Mouse (Mus musculus) T-cell, adult 2 months (primary cell): Measurements from ENCODE around the gene Rrp12.

Experiments
- DNase-seq: peaks from one replicate; pipeline ENCODE4 v3.0.0; 2022; ENCODE audit warnings: low spot score

Rrp12 gene

DNA sequence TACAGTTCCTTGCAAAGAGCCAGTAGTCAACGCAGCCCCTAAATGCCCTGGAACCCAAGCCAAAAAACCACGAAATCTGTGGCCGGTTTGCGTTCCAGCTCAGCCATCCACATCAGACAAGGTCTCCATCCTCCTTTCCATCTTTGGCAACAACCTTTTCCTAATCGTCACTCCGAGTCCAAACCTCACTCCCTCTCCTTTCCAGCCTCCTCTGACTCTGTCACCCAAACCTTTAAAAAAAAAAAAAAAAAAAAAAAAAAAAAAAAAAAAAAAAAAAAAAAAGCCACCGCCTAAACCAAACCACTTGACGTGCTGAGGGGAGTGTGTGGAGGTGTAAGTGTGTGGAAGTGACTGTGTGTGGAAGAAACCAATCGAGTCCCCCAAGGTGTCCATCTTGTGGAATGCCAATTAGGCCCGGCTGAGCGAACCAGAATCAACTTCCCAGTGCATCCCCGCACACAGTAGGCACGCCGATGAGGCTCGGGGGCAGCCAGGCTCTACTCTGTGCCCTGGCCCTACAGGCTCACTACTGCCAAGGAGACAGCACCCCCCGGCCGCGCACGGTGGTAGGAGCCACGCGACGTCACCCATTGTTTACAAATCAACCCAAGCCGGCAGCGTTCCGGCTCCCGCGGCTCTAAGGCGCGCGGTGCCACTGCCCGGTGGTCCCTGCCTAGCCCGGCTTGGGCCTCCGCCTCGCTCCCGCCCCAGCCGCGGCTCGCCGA lies 66.4 kb downstream of the Rrp12 start, which contains the start of gene Frat1:
TSS of gene Frat1 (plus strand) at position 590 of the 725 bp plus-strand sequence.
- peak; percentile 88 for DNase-seq

DNA sequence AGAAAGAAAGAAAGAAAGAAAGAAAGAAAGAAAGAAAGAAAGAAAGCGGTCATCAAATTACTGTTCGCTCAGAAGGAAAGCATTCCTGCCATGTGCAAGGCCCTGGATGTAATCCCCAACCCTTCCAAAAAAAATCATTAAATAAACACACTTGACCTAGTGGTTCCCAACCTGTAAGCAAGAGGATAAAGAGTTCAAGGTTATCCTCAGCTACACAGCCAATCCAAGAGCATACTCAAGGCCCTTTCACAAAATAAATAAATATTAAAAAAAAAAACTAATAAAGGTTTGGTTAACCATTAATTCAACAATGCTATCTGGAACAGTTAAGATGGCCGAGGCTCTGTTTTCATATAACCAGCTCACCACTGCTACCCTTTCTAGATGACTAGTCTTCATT lies 67.0 kb downstream of the Rrp12 start:
- no peak for DNase-seq

DNA sequence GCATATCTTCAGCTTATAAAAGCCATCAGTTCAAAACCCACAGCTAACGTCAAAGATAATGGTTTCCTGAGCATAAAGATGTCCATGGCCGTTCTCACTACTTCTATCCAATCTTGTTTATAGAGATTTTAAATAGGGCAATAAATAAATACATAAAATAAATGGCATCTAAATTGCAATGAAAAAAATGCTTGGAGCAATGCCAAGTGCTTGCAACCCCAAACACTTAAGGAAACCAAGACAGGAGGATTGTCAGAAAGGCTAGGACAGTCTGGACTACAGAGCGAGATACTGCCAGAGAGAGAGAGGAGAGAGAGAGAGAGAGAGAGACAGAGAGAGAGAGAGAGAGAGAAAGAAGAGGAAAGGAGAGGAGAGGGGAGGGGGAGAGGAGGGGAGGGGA lies 69.4 kb downstream of the Rrp12 start:
- DNase-seq, result no peak

DNA sequence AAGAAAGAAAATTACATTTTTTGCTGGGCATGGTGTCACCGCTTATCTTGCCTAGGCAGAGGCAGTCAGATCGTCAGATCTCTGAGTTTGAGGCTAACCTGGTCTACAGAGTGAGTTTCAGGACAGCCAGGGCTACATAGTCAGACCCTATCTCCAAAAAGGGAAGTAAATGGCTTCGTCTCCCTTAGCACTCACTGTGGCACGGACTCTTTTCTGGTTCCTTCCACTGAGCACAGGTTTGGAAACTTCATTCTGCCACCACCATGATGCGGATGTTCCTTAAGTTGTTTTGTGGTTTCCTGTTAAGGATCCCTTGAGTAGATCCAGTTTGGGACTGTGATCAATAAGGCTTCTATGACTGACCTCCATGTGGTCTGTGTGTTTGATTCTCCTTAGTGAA lies 71.0 kb downstream of the Rrp12 start:
- DNase-seq, result no peak

DNA sequence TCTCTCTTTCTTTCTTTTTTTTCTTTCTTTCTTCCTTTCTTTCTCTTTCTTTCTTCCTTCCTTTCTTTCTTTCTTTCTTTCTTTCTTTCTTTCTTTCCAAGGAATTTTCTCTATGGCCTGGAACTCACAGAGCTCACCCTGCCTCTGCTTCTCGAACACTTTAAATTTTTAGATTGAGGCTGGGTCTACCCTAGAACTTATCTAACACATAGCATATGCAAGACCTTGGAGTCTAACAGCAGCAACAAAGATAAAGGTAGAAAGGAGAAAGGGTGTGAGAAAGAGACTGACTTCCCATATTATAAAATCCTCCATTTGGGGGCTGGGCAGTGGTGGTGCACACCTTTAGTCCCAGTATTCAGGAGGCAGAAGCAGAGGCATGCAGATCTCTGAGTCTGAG lies 73.4 kb downstream of the Rrp12 start:
- no peak for DNase-seq

DNA sequence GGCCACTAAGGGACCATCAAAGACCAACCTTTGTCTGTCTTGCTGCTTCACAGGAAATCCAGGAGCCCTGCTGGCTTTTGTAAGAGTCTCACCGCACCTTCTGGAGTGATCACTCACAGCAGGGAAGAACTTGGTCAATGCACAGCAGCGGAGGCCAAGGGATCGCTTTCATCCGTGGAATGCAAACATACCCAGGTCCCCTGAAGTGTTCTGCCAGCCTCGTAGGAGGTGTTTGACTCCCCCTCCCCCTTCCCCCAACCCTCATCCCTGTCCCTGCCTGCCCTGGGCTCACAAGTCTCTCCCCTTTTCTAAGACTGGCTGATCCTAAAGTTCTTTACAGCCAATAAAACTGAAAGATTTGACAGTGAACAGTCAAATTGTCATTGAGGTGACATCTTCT lies 74.5 kb downstream of the Rrp12 start:
- no peak for DNase-seq

DNA sequence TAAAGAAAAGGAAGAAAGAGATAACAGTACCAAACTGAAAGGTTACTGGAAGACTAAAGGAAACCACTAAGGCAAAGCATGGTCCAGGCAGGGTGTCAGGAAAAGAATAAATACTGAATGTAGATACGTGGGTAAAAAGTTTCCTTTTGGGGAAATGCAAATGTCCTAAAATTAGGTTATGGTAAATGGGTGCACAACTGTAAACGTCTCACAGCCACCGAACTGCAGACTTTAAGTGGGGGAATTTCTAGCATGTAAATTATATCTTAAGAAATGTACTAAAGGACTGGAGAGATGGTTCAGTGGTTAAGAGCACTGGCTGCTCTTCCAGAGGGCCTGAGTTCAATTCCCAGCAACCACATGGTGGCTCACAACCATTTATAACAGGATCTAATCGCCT lies 77.2 kb downstream of the Rrp12 start:
- DNase-seq, result no peak

DNA sequence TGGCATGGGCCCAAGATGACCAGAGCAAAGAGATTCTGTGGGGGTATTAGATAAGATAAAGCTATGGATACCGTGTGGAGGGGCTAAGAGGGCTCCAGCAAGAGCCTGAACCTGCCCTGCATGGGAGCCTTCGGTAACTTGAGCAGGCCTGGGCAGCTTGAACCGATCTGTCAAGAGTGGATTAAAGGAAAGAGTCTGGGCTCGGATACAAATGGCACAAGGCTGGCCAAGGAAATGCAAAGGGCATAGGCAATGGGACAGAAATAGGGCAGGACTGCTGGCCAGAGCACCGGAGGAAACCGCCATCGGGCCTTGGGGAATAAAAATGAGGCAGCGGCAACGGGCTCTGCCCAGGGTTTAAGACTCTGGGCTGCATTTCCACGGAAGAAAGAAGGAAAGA lies 78.6 kb downstream of the Rrp12 start:
- DNase-seq, result no peak

DNA sequence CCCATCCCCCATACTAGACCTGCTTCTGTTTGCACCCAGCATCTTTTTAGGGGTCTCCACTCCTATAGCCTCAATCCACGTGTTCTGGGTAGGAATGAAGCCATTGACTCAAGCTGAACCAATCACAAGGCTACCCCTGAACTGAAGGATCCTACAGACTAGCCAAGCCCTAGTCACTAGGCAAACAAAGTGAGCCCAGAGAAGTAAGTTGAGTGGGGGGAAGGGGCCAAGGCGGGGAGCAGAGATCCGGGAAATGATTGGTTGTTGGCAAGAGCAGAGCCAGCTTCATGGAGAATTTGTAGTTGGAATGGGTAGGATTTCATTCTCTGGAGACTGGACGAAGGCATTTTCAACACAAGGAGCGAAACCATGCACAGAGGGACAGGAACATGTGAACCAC lies 79.1 kb downstream of the Rrp12 start:
- DNase-seq, result no peak

DNA sequence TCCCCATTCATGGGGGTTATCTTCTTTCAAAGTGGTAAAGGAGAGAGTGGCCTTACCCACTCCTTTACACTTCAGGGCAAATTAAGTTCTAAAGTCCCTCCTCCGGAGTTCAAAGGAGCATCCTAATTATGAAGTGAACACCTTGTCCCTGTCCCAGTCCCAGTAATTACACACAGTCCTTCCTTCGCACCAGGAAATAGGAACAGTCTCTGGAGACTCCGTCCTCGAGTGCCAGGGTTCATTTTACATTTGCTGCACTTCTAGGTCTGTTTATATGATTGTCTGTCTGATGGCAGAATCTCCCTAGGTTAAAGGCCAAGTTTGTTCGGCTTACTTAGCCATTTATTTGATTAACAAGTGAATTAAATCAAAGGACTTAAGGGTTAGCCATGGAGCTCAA lies 79.6 kb downstream of the Rrp12 start:
- no peak for DNase-seq

DNA sequence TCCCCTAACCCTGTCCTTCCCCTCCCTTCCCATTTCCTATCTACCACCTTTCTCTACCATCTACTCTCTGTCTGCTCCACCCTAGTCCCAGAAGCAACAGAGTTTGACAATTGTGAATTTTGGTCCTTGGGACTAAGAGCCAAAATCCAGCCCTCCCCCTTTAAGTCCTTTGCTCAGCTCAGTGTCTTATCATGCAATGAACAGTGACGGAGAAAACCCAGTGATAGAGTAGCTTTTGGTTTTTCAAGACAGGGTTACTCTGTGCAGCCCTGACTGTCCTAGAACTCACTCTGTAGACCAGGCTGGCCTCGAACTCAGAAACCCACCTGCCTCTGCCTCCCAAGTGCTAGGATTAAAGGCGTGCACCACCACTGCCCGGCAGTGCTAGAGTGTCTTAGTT lies 82.6 kb downstream of the Rrp12 start:
- no peak for DNase-seq
